Mouse (Mus musculus) myocyte (in vitro differentiated cells): ENCODE measurements at regions not wholly inside any gene's neighbourhood (a gene's known extent, or its start where the extent isn't known, plus 50 kb on each side); places are given as distances from the start of the nearest gene placed in this dataset.

Experiments used
- H3K27me3 ChIP-seq: one replicate; pipeline ENCODE4 v1.6.1; 2011; ENCODE audit not compliant: control insufficient read depth, insufficient read depth, insufficient read length
- H3K36me3 ChIP-seq: one replicate; pipeline ENCODE4 v1.6.1; 2011; ENCODE audit not compliant: control insufficient read depth, insufficient read depth
- H3K4me2 ChIP-seq: one replicate; pipeline ENCODE4 v1.6.1; 2011; ENCODE audit warnings: low read depth, control low read depth
- H3K4me3 ChIP-seq: one replicate; pipeline ENCODE4 v1.5.1; 2011; ENCODE audit warnings: mild to moderate bottlenecking, control low read depth, moderate library complexity
- H3K79me2 ChIP-seq: one replicate; pipeline ENCODE4 v1.6.1; 2011; ENCODE audit not compliant: control insufficient read depth, insufficient read depth
- H3ac ChIP-seq: one replicate; pipeline ENCODE4 v1.6.1; 2011; ENCODE audit not compliant: control insufficient read depth, insufficient read length
- CEBPB ChIP-seq: IDR thresholded peaks from 2 replicates; pipeline ENCODE4 v1.6.1; 2011; ENCODE audit warnings: mild to moderate bottlenecking, moderate library complexity; ENCODE audit not compliant: poor library complexity, insufficient read depth, severe bottlenecking
- E2F4 ChIP-seq: IDR thresholded peaks from one replicate; pipeline ENCODE4 v1.6.1; 2011; ENCODE audit warnings: mild to moderate bottlenecking, control low read depth, moderate library complexity; ENCODE audit not compliant: insufficient read depth
- MAX ChIP-seq: IDR thresholded peaks from one replicate; pipeline ENCODE4 v1.6.1; 2011; ENCODE audit warnings: low read depth, mild to moderate bottlenecking, control low read depth
- MYOD1 ChIP-seq, 3 experiments: IDR thresholded peaks; one replicate each; pipeline ENCODE4 v1.6.1; 2011; ENCODE audit warnings: control low read depth in 2 of 3, low read depth in 2 of 3, mild to moderate bottlenecking in 2 of 3, moderate library complexity in 1 of 3; ENCODE audit not compliant: insufficient read length in 2 of 3, control insufficient read depth in 1 of 3
- MYOG ChIP-seq, 3 experiments: IDR thresholded peaks; one replicate each; pipeline ENCODE4 v1.6.1; 2011; ENCODE audit warnings: control low read depth in 2 of 3, low read depth in 2 of 3, mild to moderate bottlenecking in 2 of 3; ENCODE audit not compliant: insufficient read length in 2 of 3, control insufficient read depth in 1 of 3, insufficient read depth in 1 of 3
- POLR2A ChIP-seq: IDR thresholded peaks from one replicate; pipeline ENCODE4 v1.6.1; 2011; ENCODE audit warnings: low read depth, mild to moderate bottlenecking, control low read depth, moderate library complexity; ENCODE audit not compliant: insufficient read length
- POLR2AphosphoS2 ChIP-seq: IDR thresholded peaks from one replicate; pipeline ENCODE4 v1.6.1; 2011; ENCODE audit warnings: low read depth, control low read depth; ENCODE audit not compliant: insufficient read length
- REST ChIP-seq: IDR thresholded peaks from one replicate; pipeline ENCODE4 v1.6.1; 2011; ENCODE audit warnings: mild to moderate bottlenecking, control low read depth, moderate library complexity; ENCODE audit not compliant: insufficient read depth, insufficient read length
- SRF ChIP-seq: IDR thresholded peaks from one replicate; pipeline ENCODE4 v1.6.1; 2011; ENCODE audit warnings: low read depth; ENCODE audit not compliant: control insufficient read depth, insufficient read length
- TCF12 ChIP-seq: IDR thresholded peaks from one replicate; pipeline ENCODE4 v1.6.1; 2011; ENCODE audit warnings: mild to moderate bottlenecking, control low read depth; ENCODE audit not compliant: poor library complexity, insufficient read depth, severe bottlenecking
- TCF3 ChIP-seq: IDR thresholded peaks from one replicate; pipeline ENCODE4 v1.6.1; 2011; ENCODE audit warnings: low read depth, control low read depth; ENCODE audit not compliant: insufficient read length
- USF1 ChIP-seq: IDR thresholded peaks from one replicate; pipeline ENCODE4 v1.6.1; 2011; ENCODE audit warnings: low read depth, mild to moderate bottlenecking, control low read depth, moderate library complexity

- no peak overlapping the region for H3ac ChIP-seq
These were observed 243.9 kb downstream of the Ccdc91 start for GRCm38 (mm10) chr6:147719539-147719938.

GRCm38 (mm10) chr6:147723336-147723735, 247.7 kb downstream of the Ccdc91 start:
- Histone ChIP-seq H3K4me3 (no peak overlapping the region), H3ac (no peak overlapping the region), H3K79me2 (no peaks in the 10 kb centered on the region), H3K4me2 (no peak overlapping the region), H3K36me3 (no peaks in the 10 kb centered on the region), H3K27me3 (no peaks in the 10 kb centered on the region)
- no peak for TF ChIP-seq CEBPB
- no peak for TF ChIP-seq SRF
- no peak for TF ChIP-seq USF1
- no peak for TF ChIP-seq MYOG (IDR thresholded peaks at IDR 0.05; ENCODE audit: control insufficient read depth in 1 of 3, insufficient read depth in 1 of 3, insufficient read length in 2 of 3, low read depth in 2 of 3)
- TF ChIP-seq POLR2A: no peak
- TF ChIP-seq TCF12: no peak
- TF ChIP-seq MAX: no peak

More at GRCm38 (mm10) chr6:147719539-147719938, 243.9 kb downstream of the Ccdc91 start:
- TF ChIP-seq MYOD1 (IDR thresholded peaks at IDR 0.05; ENCODE audit: control insufficient read depth in 1 of 3, insufficient read length in 2 of 3, low read depth in 2 of 3): no peak
- no peak for TF ChIP-seq MAX
- TF ChIP-seq REST: no peak
- no peak for TF ChIP-seq E2F4
- no peak for TF ChIP-seq POLR2AphosphoS2
- no peak for TF ChIP-seq MYOG (IDR thresholded peaks at IDR 0.05; ENCODE audit: control insufficient read depth in 1 of 3, insufficient read depth in 1 of 3, insufficient read length in 2 of 3, low read depth in 2 of 3)
- TF ChIP-seq TCF12: no peak
- no peak for TF ChIP-seq POLR2A
- TF ChIP-seq SRF: no peak
- TF ChIP-seq CEBPB: no peak
- no peak for TF ChIP-seq TCF3
- TF ChIP-seq USF1: no peak
- H3K79me2 ChIP-seq: no peaks in the 10 kb centered on the region
- no peaks in the 10 kb centered on the region for H3K36me3 ChIP-seq
- H3K4me2 ChIP-seq: no peak overlapping the region
- no peak overlapping the region for H3K4me3 ChIP-seq
- H3K27me3 ChIP-seq: no peaks in the 10 kb centered on the region

- Histone ChIP-seq H3K4me2 (no peak overlapping the region), H3K27me3 (no peaks in the 10 kb centered on the region), H3ac (no peak overlapping the region), H3K4me3 (no peak overlapping the region), H3K79me2 (no peaks in the 10 kb centered on the region), H3K36me3 (no peaks in the 10 kb centered on the region)
- TF ChIP-seq TCF3: no peak
- TF ChIP-seq POLR2AphosphoS2: no peak
- TF ChIP-seq REST: no peak
- TF ChIP-seq TCF12: no peak
- TF ChIP-seq E2F4: no peak
- no peak for TF ChIP-seq CEBPB
- TF ChIP-seq MAX: no peak
- no peak for TF ChIP-seq MYOG (IDR thresholded peaks at IDR 0.05; ENCODE audit: control insufficient read depth in 1 of 3, insufficient read depth in 1 of 3, insufficient read length in 2 of 3, low read depth in 2 of 3)
- no peak for TF ChIP-seq USF1
- TF ChIP-seq SRF: no peak
- TF ChIP-seq MYOD1 (IDR thresholded peaks at IDR 0.05; ENCODE audit: control insufficient read depth in 1 of 3, insufficient read length in 2 of 3, low read depth in 2 of 3): no peak
- no peak for TF ChIP-seq POLR2A
These were observed 251.4 kb downstream of the Ccdc91 start for GRCm38 (mm10) chr6:147726987-147727386.

- no peak overlapping the region for H3K4me3 ChIP-seq
- no peaks in the 10 kb centered on the region for H3K36me3 ChIP-seq
- no peak overlapping the region for H3ac ChIP-seq
- no peaks in the 10 kb centered on the region for H3K79me2 ChIP-seq
- H3K27me3 ChIP-seq: no peaks in the 10 kb centered on the region
- no peak overlapping the region for H3K4me2 ChIP-seq
- no peak for TF ChIP-seq MYOG (IDR thresholded peaks at IDR 0.05; ENCODE audit: control insufficient read depth in 1 of 3, insufficient read depth in 1 of 3, insufficient read length in 2 of 3, low read depth in 2 of 3)
- no peak for TF ChIP-seq MAX
- no peak for TF ChIP-seq TCF12
- no peak for TF ChIP-seq POLR2AphosphoS2
- no peak for TF ChIP-seq CEBPB
- no peak for TF ChIP-seq SRF
- no peak for TF ChIP-seq MYOD1 (IDR thresholded peaks at IDR 0.05; ENCODE audit: control insufficient read depth in 1 of 3, insufficient read length in 2 of 3, low read depth in 2 of 3)
- no peak for TF ChIP-seq REST
- TF ChIP-seq TCF3: no peak
- no peak for TF ChIP-seq POLR2A
- TF ChIP-seq E2F4: no peak
- TF ChIP-seq USF1: no peak
These were observed 252.3 kb downstream of the Ccdc91 start for GRCm38 (mm10) chr6:147727644-147728533.

GRCm38 (mm10) chr6:147729721-147730120, 254.1 kb downstream of the Ccdc91 start:
- no peaks in the 10 kb centered on the region for H3K79me2 ChIP-seq
- H3K4me2 ChIP-seq: no peak overlapping the region
- no peak overlapping the region for H3K4me3 ChIP-seq
- H3K27me3 ChIP-seq: no peaks in the 10 kb centered on the region
- H3K36me3 ChIP-seq: no peaks in the 10 kb centered on the region
- TF ChIP-seq POLR2A: no peak
- no peak for TF ChIP-seq MYOG (IDR thresholded peaks at IDR 0.05; ENCODE audit: control insufficient read depth in 1 of 3, insufficient read depth in 1 of 3, insufficient read length in 2 of 3, low read depth in 2 of 3)
- no peak for TF ChIP-seq TCF3
- no peak for TF ChIP-seq REST
- no peak for TF ChIP-seq POLR2AphosphoS2
- no peak for TF ChIP-seq USF1
- no peak for TF ChIP-seq MYOD1 (IDR thresholded peaks at IDR 0.05; ENCODE audit: control insufficient read depth in 1 of 3, insufficient read length in 2 of 3, low read depth in 2 of 3)
- H3ac ChIP-seq: no peak overlapping the region
